Mouse (Mus musculus): ENCODE data around the gene Sspo. TPM values are rescaled to one million over a fixed set of nuclear protein-coding genes. Genes with fewer than 3 reads are reported as not detected.

The Sspo gene
- polyA plus RNA-seq (2015; fragmentation: Nextera tagmentation; extraction: Ambion mirVana), result 0.14 and 0.25 TPM in 2 replicates

- H3K27me3 ChIP-seq, result no peaks in the 10 kb centered on the region
- H3K4me3 ChIP-seq, result no peak within 1 kb of the TSS
- H3K9ac ChIP-seq, result no peak within 1 kb of the TSS
- H3K9me3 ChIP-seq, result no peaks in the 10 kb centered on the region
- H3K36me3 ChIP-seq, result no peaks in the 10 kb centered on the region
- H3K4me1 ChIP-seq (replicated peaks), result peaks cover 24% of the 10 kb centered on the region
- H3K4me2 ChIP-seq, result no peak within 1 kb of the TSS
- H3K27ac ChIP-seq, result no peak within 1 kb of the TSS
- no peak for ATAC-seq (ENCODE audit: low FRiP score)
- 88% methylated on average over 1 of the region's 1 CpGs for WGBS
Observed at GRCm38 (mm10) chr6:48447929-48448328, at the start of gene Sspo. Gene Sspo, plus strand, starts transcription at chr6:48448229.

- Histone ChIP-seq H3K4me2 (no peak overlapping the region), H3K27me3 (no peaks in the 10 kb centered on the region), H3K4me1 (replicated peaks) (peaks cover 42% of the 10 kb centered on the region), H3K4me3 (no peak overlapping the region), H3K9ac (no peak overlapping the region), H3K36me3 (peaks cover 17% of the 10 kb centered on the region), H3K27ac (no peak overlapping the region), H3K9me3 (no peaks in the 10 kb centered on the region)
- 92% methylated on average over 5 of the region's 5 CpGs for WGBS
- ATAC-seq (ENCODE audit: low FRiP score), result no peak
Observed at GRCm38 (mm10) chr6:48399906-48400305, 48.1 kb upstream of the Sspo start.

- H3K27me3 ChIP-seq, result no peaks in the 10 kb centered on the region
- no peak overlapping the region for H3K4me2 ChIP-seq
- no peak for ATAC-seq (ENCODE audit: low FRiP score)
- H3K4me1 ChIP-seq (replicated peaks), result peaks cover 17% of the 10 kb centered on the region; the same call in 1 of the 2 replicates
- peaks cover 58% of the 10 kb centered on the region for H3K36me3 ChIP-seq
- H3K4me3 ChIP-seq, result no peak overlapping the region
- H3K9me3 ChIP-seq, result no peaks in the 10 kb centered on the region
- no peak overlapping the region for H3K27ac ChIP-seq
- WGBS, result 95% methylated on average over 5 of the region's 5 CpGs
- no peak overlapping the region for H3K9ac ChIP-seq
Observed at GRCm38 (mm10) chr6:48404071-48404470, 44.0 kb upstream of the Sspo start.

- ATAC-seq (ENCODE audit: low FRiP score), result no peak
Observed at GRCm38 (mm10) chr6:48409726-48410343, 38.2 kb upstream of the Sspo start.

GRCm38 (mm10) chr6:48410551-48410950 is 37.5 kb upstream of the Sspo start:
- Histone ChIP-seq H3K4me2 (no peak overlapping the region), H3K9me3 (no peaks in the 10 kb centered on the region), H3K4me1 (replicated peaks) (no peaks in the 10 kb centered on the region), H3K9ac (no peak overlapping the region), H3K36me3 (peaks cover 100% of the 10 kb centered on the region), H3K27me3 (no peaks in the 10 kb centered on the region), H3K27ac (no peak overlapping the region), H3K4me3 (no peak overlapping the region)
- no peak for ATAC-seq (ENCODE audit: low FRiP score)
- WGBS, result 88% methylated on average over 3 of the region's 3 CpGs

More at GRCm38 (mm10) chr6:48409726-48410343, 38.2 kb upstream of the Sspo start:
- H3K9ac ChIP-seq, result no peak overlapping the region
- no peaks in the 10 kb centered on the region for H3K27me3 ChIP-seq
- H3K27ac ChIP-seq, result no peak overlapping the region
- no peaks in the 10 kb centered on the region for H3K9me3 ChIP-seq
- H3K4me2 ChIP-seq, result no peak overlapping the region
- 99% methylated on average over 4 of the region's 4 CpGs for WGBS
- H3K36me3 ChIP-seq, result peaks cover 100% of the 10 kb centered on the region
- H3K4me3 ChIP-seq, result no peak overlapping the region
- H3K4me1 ChIP-seq (replicated peaks), result no peaks in the 10 kb centered on the region

- WGBS, result 98% methylated on average over 6 of the region's 6 CpGs
- no peak for ATAC-seq (ENCODE audit: low FRiP score)
- no peaks in the 10 kb centered on the region for H3K9me3 ChIP-seq
- H3K4me1 ChIP-seq (replicated peaks), result no peaks in the 10 kb centered on the region
- H3K27ac ChIP-seq, result no peak overlapping the region
- no peak overlapping the region for H3K4me3 ChIP-seq
- no peak overlapping the region for H3K4me2 ChIP-seq
- H3K27me3 ChIP-seq, result no peaks in the 10 kb centered on the region
- H3K9ac ChIP-seq, result no peak overlapping the region
- H3K36me3 ChIP-seq, result peaks cover 100% of the 10 kb centered on the region
Observed at GRCm38 (mm10) chr6:48411193-48412092, 36.6 kb upstream of the Sspo start.

GRCm38 (mm10) chr6:48412147-48412546 is 35.9 kb upstream of the Sspo start:
- Histone ChIP-seq H3K4me1 (replicated peaks) (no peaks in the 10 kb centered on the region), H3K27ac (no peak overlapping the region), H3K27me3 (no peaks in the 10 kb centered on the region), H3K4me2 (no peak overlapping the region), H3K9me3 (no peaks in the 10 kb centered on the region), H3K4me3 (no peak overlapping the region), H3K9ac (no peak overlapping the region), H3K36me3 (peaks cover 100% of the 10 kb centered on the region)
- no peak for ATAC-seq (ENCODE audit: low FRiP score)
- WGBS, result 94% methylated on average over 4 of the region's 4 CpGs

GRCm38 (mm10) chr6:48412662-48413061 is 35.4 kb upstream of the Sspo start:
- H3K9me3 ChIP-seq, result no peaks in the 10 kb centered on the region
- WGBS, result 91% methylated on average over 3 of the region's 3 CpGs
- H3K4me1 ChIP-seq (replicated peaks), result no peaks in the 10 kb centered on the region
- no peak overlapping the region for H3K9ac ChIP-seq
- H3K4me2 ChIP-seq, result no peak overlapping the region
- no peak overlapping the region for H3K4me3 ChIP-seq
- no peaks in the 10 kb centered on the region for H3K27me3 ChIP-seq
- H3K36me3 ChIP-seq, result peaks cover 100% of the 10 kb centered on the region
- no peak overlapping the region for H3K27ac ChIP-seq
- ATAC-seq (ENCODE audit: low FRiP score), result no peak

- Histone ChIP-seq H3K9me3 (no peaks in the 10 kb centered on the region), H3K27ac (no peak overlapping the region), H3K9ac (no peak overlapping the region), H3K4me1 (replicated peaks) (no peaks in the 10 kb centered on the region), H3K4me2 (no peak overlapping the region), H3K36me3 (peaks cover 100% of the 10 kb centered on the region), H3K27me3 (no peaks in the 10 kb centered on the region), H3K4me3 (no peak overlapping the region)
- WGBS, result 87% methylated on average over 10 of the region's 10 CpGs
- no peak for ATAC-seq (ENCODE audit: low FRiP score)
Observed at GRCm38 (mm10) chr6:48413081-48413480, 34.9 kb upstream of the Sspo start.

GRCm38 (mm10) chr6:48414886-48415285 is 33.1 kb upstream of the Sspo start:
- H3K4me1 ChIP-seq (replicated peaks), result no peaks in the 10 kb centered on the region
- no peaks in the 10 kb centered on the region for H3K27me3 ChIP-seq
- no peak overlapping the region for H3K4me3 ChIP-seq
- H3K4me2 ChIP-seq, result no peak overlapping the region
- ATAC-seq (ENCODE audit: low FRiP score), result no peak
- 94% methylated on average over 1 of the region's 1 CpGs for WGBS
- no peaks in the 10 kb centered on the region for H3K9me3 ChIP-seq
- no peak overlapping the region for H3K9ac ChIP-seq
- H3K27ac ChIP-seq, result no peak overlapping the region
- H3K36me3 ChIP-seq, result peaks cover 92% of the 10 kb centered on the region

- Histone ChIP-seq H3K27me3 (no peaks in the 10 kb centered on the region), H3K4me1 (replicated peaks) (peaks cover 4% of the 10 kb centered on the region; the same call in 1 of the 2 replicates), H3K9ac (no peak overlapping the region), H3K9me3 (no peaks in the 10 kb centered on the region), H3K4me2 (no peak overlapping the region), H3K4me3 (no peak overlapping the region), H3K36me3 (peaks cover 84% of the 10 kb centered on the region), H3K27ac (no peak overlapping the region)
- WGBS, result 92% methylated on average over 7 of the region's 7 CpGs
- no peak for ATAC-seq (ENCODE audit: low FRiP score)
Observed at GRCm38 (mm10) chr6:48415636-48416035, 32.4 kb upstream of the Sspo start.

- Histone ChIP-seq H3K4me1 (replicated peaks) (peaks cover 8% of the 10 kb centered on the region; the same call in 1 of the 2 replicates), H3K27me3 (no peaks in the 10 kb centered on the region), H3K4me3 (no peak overlapping the region), H3K9ac (peak overlapping the region; percentile 29; the same call in 1 of the 2 replicates), H3K9me3 (no peaks in the 10 kb centered on the region), H3K27ac (no peak overlapping the region), H3K4me2 (no peak overlapping the region), H3K36me3 (peaks cover 76% of the 10 kb centered on the region)
- WGBS, result 88% methylated on average over 2 of the region's 2 CpGs
- no peak for ATAC-seq (ENCODE audit: low FRiP score)
Observed at GRCm38 (mm10) chr6:48416486-48416885, 31.5 kb upstream of the Sspo start.

All from hindbrain, embryonic 13.5 days (tissue).